Mouse (Mus musculus): ENCODE data around the gene Hlcs.

DNA sequence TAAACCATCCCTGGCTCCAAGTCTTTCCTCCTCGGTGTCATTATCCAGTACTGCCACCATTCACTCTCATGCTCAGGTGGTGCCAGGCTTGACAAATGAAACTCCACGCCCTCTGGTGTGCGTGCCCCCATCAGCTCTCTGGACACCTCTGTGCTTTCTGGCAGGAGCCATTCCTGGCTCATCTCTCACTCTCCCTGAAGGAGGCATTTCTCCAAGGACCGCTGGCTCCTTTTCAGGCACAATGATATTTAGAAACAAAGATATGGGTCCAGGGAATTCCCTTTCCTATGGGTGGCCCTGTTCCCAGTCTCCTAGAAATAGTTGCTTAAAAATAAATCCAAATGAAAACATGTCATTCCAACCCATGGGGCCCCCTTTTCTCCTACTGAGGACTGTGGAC is 4.3 kb downstream of the Hlcs start:
- TF ChIP-seq POLR2A (IDR thresholded peaks at IDR 0.05; ENCODE audit: borderline replicate concordance, extremely low read depth, insufficient read depth, insufficient read length, poor library complexity, severe bottlenecking) (no peak), CTCF (IDR thresholded peaks at IDR 0.05; ENCODE audit: borderline replicate concordance, extremely low read depth, insufficient read depth, insufficient read length) (no peak)
